Mouse (Mus musculus): ENCODE results near the gene Hist1h4h. TPM values are rescaled to one million over a fixed set of nuclear protein-coding genes. Genes with fewer than 3 reads are reported as not detected.

Gene Hist1h4h
- polyA plus RNA-seq, 1 experiment from 2014 or later: 7.7 TPM

DNA sequence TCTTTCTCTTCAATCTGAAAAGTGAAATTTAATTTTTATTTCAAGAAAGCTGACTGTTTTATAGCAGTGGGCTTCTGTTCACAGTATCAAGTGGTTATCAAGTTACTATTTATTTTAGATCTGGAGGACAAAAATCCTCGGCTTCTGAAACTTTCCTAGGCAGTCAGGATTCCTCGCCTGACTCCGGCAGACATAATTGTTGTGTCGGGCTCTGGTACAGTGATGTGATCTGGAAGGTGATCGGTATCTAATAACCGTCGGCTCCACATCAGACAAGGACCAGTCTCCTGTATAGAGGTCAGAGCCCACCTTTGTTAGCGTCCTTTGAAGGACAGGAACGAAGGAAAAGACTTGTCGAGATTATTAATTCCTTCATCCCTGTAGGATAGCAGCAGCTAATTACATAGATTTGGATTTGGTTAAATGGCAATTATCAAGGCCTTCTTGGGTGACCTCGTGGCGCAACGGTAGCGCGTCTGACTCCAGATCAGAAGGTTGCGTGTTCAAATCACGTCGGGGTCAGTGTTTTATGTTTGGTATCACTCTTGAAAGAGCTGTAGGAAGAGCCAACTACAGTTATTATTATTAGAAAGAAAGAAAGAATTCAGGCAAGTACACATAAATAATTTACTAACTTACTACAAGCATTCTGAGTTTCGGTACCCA is 33.1 kb upstream of the Hist1h4h start:
- Histone ChIP-seq H3K36me3 (ENCODE audit: control insufficient read depth, insufficient read depth) (no peaks in the 10 kb centered on the region), H3K4me3 (ENCODE audit: low read length) (peak overlapping the region; percentile 50), H3K9me3 (replicated peaks; ENCODE audit: control insufficient read depth, low read length) (no peaks in the 10 kb centered on the region), H3K4me1 (ENCODE audit: control insufficient read depth, insufficient read depth, low read length) (peaks cover 14% of the 10 kb centered on the region), H3K27ac (ENCODE audit: low read length) (no peak overlapping the region), H3K4me2 (ENCODE audit: low read depth, low read length) (peak overlapping the region; percentile 72), H3K9ac (ENCODE audit: low read length) (no peak overlapping the region), H3K27me3 (ENCODE audit: control insufficient read depth, insufficient read depth, low read length) (no peaks in the 10 kb centered on the region)
- ATAC-seq (replicated peaks; ENCODE audit: extremely low read depth, insufficient read depth, low FRiP score): no peak
- WGBS: 10% methylated on average over 19 of the region's 19 CpGs

DNA sequence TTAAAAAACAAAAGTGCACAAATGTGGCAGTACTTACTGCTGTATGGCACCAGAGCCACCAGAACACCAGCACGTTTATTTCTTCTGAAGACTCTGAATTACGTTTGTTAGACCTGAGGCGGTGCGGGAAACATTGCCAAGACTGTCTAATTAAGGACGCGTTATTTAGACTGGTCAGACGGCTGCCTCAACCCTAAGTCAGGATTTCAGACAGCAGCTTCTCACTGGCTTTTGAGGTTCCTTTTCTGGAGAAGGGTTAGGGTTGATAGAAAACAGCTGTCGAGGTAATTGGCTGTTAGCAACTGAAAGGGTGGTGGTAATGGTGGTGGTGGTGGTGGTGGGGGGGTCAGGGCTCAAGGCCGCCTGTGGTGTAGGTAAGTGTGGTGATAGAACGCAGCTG is 32.2 kb upstream of the Hist1h4h start:
- no peak overlapping the region for H3K27ac ChIP-seq (ENCODE audit: low read length)
- ATAC-seq (replicated peaks; ENCODE audit: extremely low read depth, insufficient read depth, low FRiP score): no peak
- WGBS: 7% methylated on average over 10 of the region's 10 CpGs
- H3K36me3 ChIP-seq (ENCODE audit: control insufficient read depth, insufficient read depth): no peaks in the 10 kb centered on the region
- H3K4me1 ChIP-seq (ENCODE audit: control insufficient read depth, insufficient read depth, low read length): peaks cover 14% of the 10 kb centered on the region
- peak overlapping the region; percentile 50 for H3K4me3 ChIP-seq (ENCODE audit: low read length)
- H3K4me2 ChIP-seq (ENCODE audit: low read depth, low read length): peak overlapping the region; percentile 72
- H3K27me3 ChIP-seq (ENCODE audit: control insufficient read depth, insufficient read depth, low read length): no peaks in the 10 kb centered on the region
- H3K9me3 ChIP-seq (replicated peaks; ENCODE audit: control insufficient read depth, low read length): no peaks in the 10 kb centered on the region
- H3K9ac ChIP-seq (ENCODE audit: low read length): peak overlapping the region; percentile 31

DNA sequence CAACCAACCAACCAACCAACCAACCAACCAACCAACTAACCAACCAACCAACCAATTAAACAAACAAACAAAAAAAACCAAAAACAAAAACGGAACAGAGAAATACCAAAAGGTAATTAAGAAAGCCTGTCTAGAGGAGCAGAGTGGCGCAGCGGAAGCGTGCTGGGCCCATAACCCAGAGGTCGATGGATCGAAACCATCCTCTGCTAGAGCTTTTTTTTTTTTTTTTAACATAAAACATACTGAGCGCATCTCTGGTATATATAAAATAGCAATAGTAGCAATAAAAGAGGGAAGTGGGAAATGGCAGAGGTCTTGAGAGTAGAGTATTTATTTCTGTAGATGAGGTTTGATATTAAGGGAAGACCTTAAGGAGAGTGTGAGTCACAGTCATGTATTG is 30.9 kb upstream of the Hist1h4h start:
- Histone ChIP-seq H3K27me3 (ENCODE audit: control insufficient read depth, insufficient read depth, low read length) (no peaks in the 10 kb centered on the region), H3K4me2 (ENCODE audit: low read depth, low read length) (no peak overlapping the region), H3K4me3 (ENCODE audit: low read length) (no peak overlapping the region), H3K9ac (ENCODE audit: low read length) (no peak overlapping the region), H3K27ac (ENCODE audit: low read length) (no peak overlapping the region), H3K36me3 (ENCODE audit: control insufficient read depth, insufficient read depth) (no peaks in the 10 kb centered on the region), H3K9me3 (replicated peaks; ENCODE audit: control insufficient read depth, low read length) (no peaks in the 10 kb centered on the region), H3K4me1 (ENCODE audit: control insufficient read depth, insufficient read depth, low read length) (peaks cover 15% of the 10 kb centered on the region)
- WGBS: 24% methylated on average over 7 of the region's 7 CpGs
- no peak for ATAC-seq (replicated peaks; ENCODE audit: extremely low read depth, insufficient read depth, low FRiP score)

DNA sequence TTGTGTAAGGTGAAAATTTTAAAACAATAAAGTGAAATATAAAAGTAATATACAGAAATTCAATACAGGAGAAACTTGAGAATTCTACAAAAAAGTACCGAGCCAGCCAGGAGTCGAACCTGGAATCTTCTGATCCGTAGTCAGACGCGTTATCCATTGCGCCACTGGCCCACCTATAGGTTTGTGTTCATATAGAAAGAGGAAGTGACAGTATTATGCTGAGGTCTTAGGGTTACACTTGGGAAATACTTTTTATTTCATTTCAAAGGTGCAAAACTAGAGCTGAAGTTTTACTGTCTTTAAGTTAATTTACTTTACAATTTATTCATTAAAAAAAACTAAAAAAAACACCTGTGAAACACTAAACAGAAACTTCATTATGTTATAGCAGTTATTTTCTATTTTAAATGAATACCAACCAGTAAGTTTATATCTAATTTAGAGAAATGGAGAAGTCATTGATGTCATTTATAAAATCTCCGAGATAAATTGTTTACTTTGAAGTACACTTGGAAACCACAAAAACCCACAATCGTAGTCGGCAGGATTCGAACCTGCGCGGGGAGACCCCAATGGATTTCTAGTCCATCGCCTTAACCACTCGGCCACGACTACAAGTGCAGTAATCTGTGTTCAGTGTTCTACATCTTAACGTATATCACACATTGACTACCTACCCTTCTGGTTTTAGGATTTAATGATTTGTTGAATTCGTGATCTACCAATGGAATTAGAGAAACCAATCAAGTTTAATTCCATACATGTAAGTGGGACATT is 30.2 kb upstream of the Hist1h4h start:
- Histone ChIP-seq H3K27me3 (ENCODE audit: control insufficient read depth, insufficient read depth, low read length) (no peaks in the 10 kb centered on the region), H3K4me1 (ENCODE audit: control insufficient read depth, insufficient read depth, low read length) (peaks cover 21% of the 10 kb centered on the region), H3K9ac (ENCODE audit: low read length) (no peak overlapping the region), H3K4me2 (ENCODE audit: low read depth, low read length) (no peak overlapping the region), H3K27ac (ENCODE audit: low read length) (no peak overlapping the region), H3K36me3 (ENCODE audit: control insufficient read depth, insufficient read depth) (no peaks in the 10 kb centered on the region), H3K4me3 (ENCODE audit: low read length) (no peak overlapping the region), H3K9me3 (replicated peaks; ENCODE audit: control insufficient read depth, low read length) (no peaks in the 10 kb centered on the region)
- WGBS: 6% methylated on average over 17 of the region's 17 CpGs
- ATAC-seq (replicated peaks; ENCODE audit: extremely low read depth, insufficient read depth, low FRiP score): no peak; the same call in 1 of the 2 replicates

DNA sequence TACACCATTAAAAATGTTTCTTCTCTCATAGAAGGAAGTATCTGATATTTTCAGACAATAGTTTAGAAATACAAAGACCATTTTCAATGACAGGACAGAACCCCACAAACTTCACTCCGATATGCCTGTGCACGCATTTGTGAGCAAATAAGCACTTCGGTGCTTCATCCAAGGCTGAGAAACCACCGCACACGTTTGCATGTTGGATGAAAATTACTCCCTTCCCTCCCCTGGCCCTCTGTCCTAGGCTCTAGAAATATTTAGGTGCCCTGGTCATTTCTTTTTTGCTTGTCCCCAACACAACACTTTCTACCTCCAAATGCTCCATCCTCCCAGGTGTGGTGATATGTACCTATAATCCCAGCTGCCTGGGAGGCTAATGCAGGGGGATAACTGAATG is 29.3 kb upstream of the Hist1h4h start:
- H3K4me1 ChIP-seq (ENCODE audit: control insufficient read depth, insufficient read depth, low read length): peaks cover 26% of the 10 kb centered on the region
- peak overlapping the region; percentile 24 for H3K4me3 ChIP-seq (ENCODE audit: low read length)

DNA sequence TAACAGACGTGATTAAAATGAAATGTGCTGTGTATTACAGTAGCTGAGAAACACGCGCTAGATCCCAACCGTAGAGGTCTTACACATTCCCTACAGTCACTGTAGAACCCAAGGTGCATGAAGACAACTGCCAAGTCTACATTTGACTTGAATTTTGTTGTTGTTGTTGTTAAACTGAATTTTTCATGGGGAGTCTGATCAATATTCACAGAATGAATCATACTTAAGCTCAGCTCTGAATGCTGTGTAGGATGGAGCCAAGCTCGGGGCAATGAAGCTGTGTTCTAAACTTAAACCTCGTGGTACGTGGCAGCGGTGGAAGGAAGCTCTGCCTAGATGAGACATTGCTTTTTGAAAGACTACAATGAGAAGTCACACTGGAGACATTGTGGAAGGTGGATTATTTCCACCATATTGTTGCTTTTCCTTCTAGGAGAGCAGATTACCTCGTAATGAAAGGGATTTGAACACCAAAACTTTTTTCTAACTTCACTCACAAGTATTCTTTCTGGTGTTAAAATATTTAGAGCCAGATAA is 28.8 kb upstream of the Hist1h4h start:
- WGBS: 39% methylated on average over 9 of the region's 9 CpGs

More for the DNA sequence above, 29.3 kb upstream of the Hist1h4h start:
- Histone ChIP-seq H3K27me3 (ENCODE audit: control insufficient read depth, insufficient read depth, low read length) (no peaks in the 10 kb centered on the region), H3K9me3 (replicated peaks; ENCODE audit: control insufficient read depth, low read length) (no peaks in the 10 kb centered on the region), H3K36me3 (ENCODE audit: control insufficient read depth, insufficient read depth) (no peaks in the 10 kb centered on the region), H3K4me2 (ENCODE audit: low read depth, low read length) (peak overlapping the region; percentile 38), H3K27ac (ENCODE audit: low read length) (no peak overlapping the region), H3K9ac (ENCODE audit: low read length) (no peak overlapping the region)
- WGBS: 33% methylated on average over 5 of the region's 5 CpGs
- no peak for ATAC-seq (replicated peaks; ENCODE audit: extremely low read depth, insufficient read depth, low FRiP score)

DNA sequence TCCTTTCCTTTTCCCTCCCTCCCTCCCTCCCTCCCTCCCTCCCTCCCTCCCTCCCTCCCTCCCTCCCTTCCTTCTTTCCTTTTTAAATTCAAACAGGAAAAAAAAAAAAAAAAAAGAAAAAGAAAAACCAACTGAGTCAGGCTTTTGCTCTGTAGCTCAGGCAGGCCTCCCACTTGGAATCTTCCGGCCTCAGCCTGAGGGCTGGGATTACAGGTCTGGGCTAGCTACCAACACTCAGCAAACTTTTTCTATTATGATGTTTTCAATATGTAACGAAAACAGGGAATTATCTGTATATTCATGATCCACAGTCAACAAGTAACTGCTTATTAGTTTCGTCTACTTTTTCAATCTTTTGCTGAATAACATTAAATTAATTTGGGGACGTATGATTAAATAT is 27.9 kb upstream of the Hist1h4h start:
- H3K4me1 ChIP-seq (ENCODE audit: control insufficient read depth, insufficient read depth, low read length): peaks cover 23% of the 10 kb centered on the region

More for the DNA sequence above, 28.8 kb upstream of the Hist1h4h start:
- no peaks in the 10 kb centered on the region for H3K27me3 ChIP-seq (ENCODE audit: control insufficient read depth, insufficient read depth, low read length)
- no peak overlapping the region for H3K9ac ChIP-seq (ENCODE audit: low read length)
- H3K4me3 ChIP-seq (ENCODE audit: low read length): peak overlapping the region; percentile 24
- H3K4me2 ChIP-seq (ENCODE audit: low read depth, low read length): peak overlapping the region; percentile 38
- no peaks in the 10 kb centered on the region for H3K36me3 ChIP-seq (ENCODE audit: control insufficient read depth, insufficient read depth)
- no peaks in the 10 kb centered on the region for H3K9me3 ChIP-seq (replicated peaks; ENCODE audit: control insufficient read depth, low read length)
- no peak for ATAC-seq (replicated peaks; ENCODE audit: extremely low read depth, insufficient read depth, low FRiP score)
- no peak overlapping the region for H3K27ac ChIP-seq (ENCODE audit: low read length)
- peaks cover 26% of the 10 kb centered on the region for H3K4me1 ChIP-seq (ENCODE audit: control insufficient read depth, insufficient read depth, low read length)

DNA sequence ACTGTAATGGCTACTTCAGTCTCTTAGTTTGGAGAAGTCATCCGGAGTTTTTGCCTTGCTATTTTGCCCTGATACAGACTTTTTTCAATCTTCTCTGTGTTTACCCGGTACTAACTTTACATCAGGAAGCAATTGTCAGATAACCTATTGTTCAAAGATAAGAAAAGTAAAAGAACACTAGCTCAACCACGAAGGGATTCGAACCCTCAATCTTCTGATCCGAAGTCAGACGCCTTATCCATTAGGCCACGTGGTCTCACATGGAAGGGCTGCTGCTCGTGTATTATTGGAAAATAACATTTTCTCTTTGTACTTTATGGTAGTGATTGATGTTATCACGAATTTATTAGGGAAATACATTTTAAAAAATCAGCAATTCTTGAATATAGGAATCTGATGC is 27.1 kb upstream of the Hist1h4h start:
- 4% methylated on average over 9 of the region's 9 CpGs for WGBS
- Histone ChIP-seq H3K27ac (ENCODE audit: low read length) (no peak overlapping the region), H3K4me2 (ENCODE audit: low read depth, low read length) (peak overlapping the region; percentile 14; the same call in 1 of the 2 replicates), H3K9ac (ENCODE audit: low read length) (no peak overlapping the region), H3K9me3 (replicated peaks; ENCODE audit: control insufficient read depth, low read length) (no peaks in the 10 kb centered on the region), H3K27me3 (ENCODE audit: control insufficient read depth, insufficient read depth, low read length) (no peaks in the 10 kb centered on the region), H3K36me3 (ENCODE audit: control insufficient read depth, insufficient read depth) (no peaks in the 10 kb centered on the region), H3K4me1 (ENCODE audit: control insufficient read depth, insufficient read depth, low read length) (peaks cover 17% of the 10 kb centered on the region), H3K4me3 (ENCODE audit: low read length) (no peak overlapping the region)
- ATAC-seq (replicated peaks; ENCODE audit: extremely low read depth, insufficient read depth, low FRiP score): no peak

More for the DNA sequence above, 27.9 kb upstream of the Hist1h4h start:
- no peak overlapping the region for H3K4me3 ChIP-seq (ENCODE audit: low read length)
- 64% methylated on average over 4 of the region's 4 CpGs for WGBS
- H3K9ac ChIP-seq (ENCODE audit: low read length): no peak overlapping the region
- no peak overlapping the region for H3K27ac ChIP-seq (ENCODE audit: low read length)
- no peak overlapping the region for H3K4me2 ChIP-seq (ENCODE audit: low read depth, low read length)
- H3K36me3 ChIP-seq (ENCODE audit: control insufficient read depth, insufficient read depth): no peaks in the 10 kb centered on the region
- no peaks in the 10 kb centered on the region for H3K27me3 ChIP-seq (ENCODE audit: control insufficient read depth, insufficient read depth, low read length)
- no peaks in the 10 kb centered on the region for H3K9me3 ChIP-seq (replicated peaks; ENCODE audit: control insufficient read depth, low read length)
- ATAC-seq (replicated peaks; ENCODE audit: extremely low read depth, insufficient read depth, low FRiP score): no peak
